Mouse (Mus musculus) embryonic facial prominence, embryonic 10.5 days (tissue): Measurements from ENCODE around the gene Txnrd1. TPM values are rescaled to one million over a fixed set of nuclear protein-coding genes. Genes with fewer than 3 reads are reported as not detected.

Experiments
- polyA plus RNA-seq: library from polyadenylated mRNA; unstranded; fragments of >200 nt; fragmentation: Nextera tagmentation; extraction: Ambion mirVana; gene quantifications from 2 replicates; pipeline ENCODE4 v1.2.1, GENCODE M21; 2016

Gene Txnrd1
- polyA plus RNA-seq, 1 experiment from 2014 or later: 169 TPM

Other genes with a start within 250 kb of the Txnrd1 start
- gene 1190007I07Rik, start 210.7 kb upstream of the Txnrd1 start, polyA plus RNA-seq: 36.9 and 38.6 TPM in 2 replicates
- 262 and 276 TPM in 2 replicates for gene Tdg, start 204.1 kb upstream of the Txnrd1 start, polyA plus RNA-seq
- 3.4 and 5.2 TPM in 2 replicates for gene Glt8d2, start 143.3 kb upstream of the Txnrd1 start, polyA plus RNA-seq
- 24.5 and 26.6 TPM in 2 replicates for gene Hcfc2, start 137.8 kb upstream of the Txnrd1 start, polyA plus RNA-seq
- 54.6 and 56.3 TPM in 2 replicates for gene Nfyb, start 69.8 kb upstream of the Txnrd1 start, polyA plus RNA-seq
- gene Eid3, start 32.7 kb downstream of the Txnrd1 start, polyA plus RNA-seq: 0.52 and 0.57 TPM in 2 replicates
- gene Chst11, start 151.5 kb downstream of the Txnrd1 start, polyA plus RNA-seq: 1.1 and 1.3 TPM in 2 replicates